Mouse (Mus musculus) forebrain, embryonic 14.5 days (tissue): ENCODE measurements around the gene Mphosph10. TPM values are rescaled to one million over a fixed set of nuclear protein-coding genes. Genes with fewer than 3 reads are reported as not detected.

ENCODE experiments used
- ATAC-seq: fragments of 200-750 bp; cut with Nextera tagmentation; 2 replicates; pipeline ENCODE4 v1.8.0; 2017; ENCODE audit warnings: mild to moderate bottlenecking, moderate library complexity
- DNase-seq: peaks from one replicate; pipeline ENCODE4 v3.0.0-alpha.2; 2015; ENCODE audit warnings: low spot score
- H3K27ac ChIP-seq: fragments of 300-500 bp; sonication (generic); 2 replicates; pipeline ENCODE4 v1.5.1; 2014; ENCODE audit warnings: low read depth, mild to moderate bottlenecking, control low read depth, low read length, moderate library complexity
- H3K27me3 ChIP-seq: fragments of 300-500 bp; sonication (generic); replicated peaks from 2 replicates; pipeline ENCODE4 v1.6.1; 2014; ENCODE audit warnings: low read length, control low read depth, mixed read lengths; ENCODE audit not compliant: control insufficient read depth, insufficient read depth
- H3K36me3 ChIP-seq: fragments of 300-500 bp; sonication (generic); 2 replicates; pipeline ENCODE4 v1.6.1; 2014; ENCODE audit warnings: low read length, control low read depth; ENCODE audit not compliant: control insufficient read depth, insufficient read depth
- H3K4me1 ChIP-seq: fragments of 300-500 bp; sonication (generic); 2 replicates; pipeline ENCODE4 v1.6.1; 2014; ENCODE audit warnings: antibody characterized with exemption, low read length, control low read depth; ENCODE audit not compliant: control insufficient read depth, insufficient read depth
- H3K4me2 ChIP-seq: fragments of 300-500 bp; sonication (generic); 2 replicates; pipeline ENCODE4 v1.6.1; 2014; ENCODE audit warnings: mild to moderate bottlenecking, control low read depth, low read length
- H3K4me3 ChIP-seq: fragments of 300-500 bp; sonication (generic); 2 replicates; pipeline ENCODE4 v1.5.1; 2014; ENCODE audit warnings: low read depth, low read length, control low read depth
- H3K9ac ChIP-seq: fragments of 300-500 bp; sonication (generic); 2 replicates; pipeline ENCODE4 v1.6.1; 2014; ENCODE audit warnings: mild to moderate bottlenecking, low read length, control low read depth, moderate library complexity
- H3K9me3 ChIP-seq: fragments of 300-500 bp; sonication (generic); replicated peaks from 2 replicates; pipeline ENCODE4 v1.6.1; 2016; ENCODE audit warnings: low read length, control low read depth, mixed read lengths; ENCODE audit not compliant: control insufficient read depth
- WGBS: fragments of 180-500 bp; shearing (Covaris S2); extraction: QIAGEN DNeasy Blood & Tissue Kit; methylation state at CpG from one replicate; pipeline ENCODE4 v1.1.7; 2014; 5-methylcytosine and 5-hydroxymethylcytosine counted together
- polyA plus RNA-seq: library from polyadenylated mRNA; unstranded; fragments of >200 nt; fragmentation: Nextera tagmentation; extraction: Ambion mirVana; gene quantifications from 2 replicates; pipeline ENCODE4 v1.2.1, GENCODE M21; 2014

The Mphosph10 gene
- polyA plus RNA-seq, 1 experiment from 2014 or later: 28.0 TPM

GRCm38 (mm10) chr7:64358666-64359065 lies 33.4 kb downstream of the Mphosph10 start:
- H3K4me3 ChIP-seq: no peak overlapping the region
- H3K9ac ChIP-seq: no peak overlapping the region
- H3K9me3 ChIP-seq: no peaks in the 10 kb centered on the region
- 85% methylated on average over 6 of the region's 6 CpGs for WGBS
- no peak overlapping the region for H3K4me2 ChIP-seq
- DNase-seq (no peak), ATAC-seq (no peak)
- no peaks in the 10 kb centered on the region for H3K27me3 ChIP-seq
- H3K27ac ChIP-seq: no peak overlapping the region
- no peaks in the 10 kb centered on the region for H3K4me1 ChIP-seq
- peaks cover 57% of the 10 kb centered on the region for H3K36me3 ChIP-seq

GRCm38 (mm10) chr7:64357405-64357804 lies 34.7 kb downstream of the Mphosph10 start:
- ATAC-seq: no peak

GRCm38 (mm10) chr7:64356661-64357060 lies 35.4 kb downstream of the Mphosph10 start:
- Histone ChIP-seq H3K4me1 (no peaks in the 10 kb centered on the region), H3K27ac (no peak overlapping the region), H3K9ac (no peak overlapping the region), H3K4me2 (no peak overlapping the region), H3K9me3 (no peaks in the 10 kb centered on the region), H3K27me3 (no peaks in the 10 kb centered on the region), H3K4me3 (no peak overlapping the region), H3K36me3 (peaks cover 47% of the 10 kb centered on the region)
- ATAC-seq (no peak), DNase-seq (no peak)
- WGBS: 92% methylated on average over 5 of the region's 5 CpGs

More at GRCm38 (mm10) chr7:64357405-64357804, 34.7 kb downstream of the Mphosph10 start:
- peaks cover 54% of the 10 kb centered on the region for H3K36me3 ChIP-seq
- no peak overlapping the region for H3K4me2 ChIP-seq
- H3K4me3 ChIP-seq: no peak overlapping the region
- DNase-seq: no peak
- no peaks in the 10 kb centered on the region for H3K27me3 ChIP-seq
- WGBS: 84% methylated on average over 9 of the region's 9 CpGs
- no peak overlapping the region for H3K27ac ChIP-seq
- no peaks in the 10 kb centered on the region for H3K9me3 ChIP-seq
- no peaks in the 10 kb centered on the region for H3K4me1 ChIP-seq
- no peak overlapping the region for H3K9ac ChIP-seq

- H3K4me1 ChIP-seq: no peaks in the 10 kb centered on the region
- WGBS: 21% methylated on average over 14 of the region's 14 CpGs
- H3K4me3 ChIP-seq: no peak overlapping the region
- no peaks in the 10 kb centered on the region for H3K9me3 ChIP-seq
- no peak for ATAC-seq
- H3K9ac ChIP-seq: no peak overlapping the region
- peak; percentile 14 for DNase-seq
- peaks cover 35% of the 10 kb centered on the region for H3K36me3 ChIP-seq
- H3K27ac ChIP-seq: no peak overlapping the region
- no peaks in the 10 kb centered on the region for H3K27me3 ChIP-seq
- H3K4me2 ChIP-seq: no peak overlapping the region
These were observed 37.9 kb downstream of the Mphosph10 start for GRCm38 (mm10) chr7:64354206-64354605.

- 0 out of 2 replicates have a peak overlapping the region, but pooled peaks have one; percentile 17 for H3K9ac ChIP-seq
- WGBS: 72% methylated on average over 4 of the region's 4 CpGs
- H3K4me1 ChIP-seq: no peaks in the 10 kb centered on the region
- no peak overlapping the region for H3K4me2 ChIP-seq
- H3K27me3 ChIP-seq: no peaks in the 10 kb centered on the region
- no peak overlapping the region for H3K4me3 ChIP-seq
- no peak overlapping the region; the same call in 1 of the 2 replicates for H3K27ac ChIP-seq
- peaks cover 34% of the 10 kb centered on the region; the same call in 1 of the 2 replicates for H3K36me3 ChIP-seq
- no peaks in the 10 kb centered on the region for H3K9me3 ChIP-seq
- DNase-seq (peak; percentile 72), ATAC-seq (peak; percentile 58; the same call in 1 of the 2 replicates)
These were observed 41.0 kb downstream of the Mphosph10 start for GRCm38 (mm10) chr7:64351087-64351486.

GRCm38 (mm10) chr7:64349147-64349861 lies 42.8 kb downstream of the Mphosph10 start:
- Histone ChIP-seq H3K36me3 (peaks cover 40% of the 10 kb centered on the region; the same call in 1 of the 2 replicates), H3K4me1 (no peaks in the 10 kb centered on the region), H3K4me3 (no peak overlapping the region), H3K4me2 (no peak overlapping the region), H3K9ac (no peak overlapping the region), H3K27me3 (no peaks in the 10 kb centered on the region), H3K9me3 (no peaks in the 10 kb centered on the region), H3K27ac (no peak overlapping the region; the same call in 1 of the 2 replicates)
- ATAC-seq: 0 out of 2 replicates have a peak, but pooled peaks have one; percentile 50
- 79% methylated on average over 15 of the region's 15 CpGs for WGBS
- peak; percentile 47 for DNase-seq

- H3K4me1 ChIP-seq: no peaks in the 10 kb centered on the region
- H3K9me3 ChIP-seq: no peaks in the 10 kb centered on the region
- no peak overlapping the region for H3K9ac ChIP-seq
- DNase-seq (no peak), ATAC-seq (no peak)
- no peak overlapping the region for H3K4me3 ChIP-seq
- H3K27ac ChIP-seq: no peak overlapping the region
- peaks cover 32% of the 10 kb centered on the region; the same call in 1 of the 2 replicates for H3K36me3 ChIP-seq
- WGBS: 95% methylated on average over 1 of the region's 1 CpGs
- no peaks in the 10 kb centered on the region for H3K27me3 ChIP-seq
- no peak overlapping the region for H3K4me2 ChIP-seq
These were observed 44.3 kb downstream of the Mphosph10 start for GRCm38 (mm10) chr7:64347813-64348212.

- no peaks in the 10 kb centered on the region for H3K27me3 ChIP-seq
- ATAC-seq (no peak), DNase-seq (no peak)
- no peak overlapping the region for H3K4me3 ChIP-seq
- peaks cover 39% of the 10 kb centered on the region for H3K36me3 ChIP-seq
- no peaks in the 10 kb centered on the region for H3K4me1 ChIP-seq
- no peak overlapping the region for H3K27ac ChIP-seq
- no peak overlapping the region for H3K4me2 ChIP-seq
- 91% methylated on average over 1 of the region's 1 CpGs for WGBS
- H3K9ac ChIP-seq: no peak overlapping the region
- H3K9me3 ChIP-seq: no peaks in the 10 kb centered on the region
These were observed 59.4 kb downstream of the Mphosph10 start for GRCm38 (mm10) chr7:64332686-64333085.

- no peaks in the 10 kb centered on the region for H3K9me3 ChIP-seq
- 84% methylated on average over 3 of the region's 3 CpGs for WGBS
- H3K9ac ChIP-seq: no peak overlapping the region
- H3K27ac ChIP-seq: no peak overlapping the region
- ATAC-seq (no peak), DNase-seq (no peak)
- no peaks in the 10 kb centered on the region for H3K27me3 ChIP-seq
- H3K36me3 ChIP-seq: peaks cover 28% of the 10 kb centered on the region
- H3K4me1 ChIP-seq: no peaks in the 10 kb centered on the region
- no peak overlapping the region for H3K4me3 ChIP-seq
- H3K4me2 ChIP-seq: no peak overlapping the region
These were observed 60.8 kb downstream of the Mphosph10 start for GRCm38 (mm10) chr7:64331309-64331708.
